Mouse (Mus musculus) small intestine, adult 2 months (tissue): ENCODE measurements around the gene Shisa2.

ENCODE experiments used
- CTCF ChIP-seq: fragments of 200-500 bp; IDR thresholded peaks from 2 replicates; pipeline ENCODE4 v1.5.1; 2012; ENCODE audit warnings: low read depth, mild to moderate bottlenecking, control low read depth, inconsistent platforms, low read length, moderate library complexity, mixed read lengths; ENCODE audit not compliant: insufficient replicate concordance, insufficient read length; ENCODE audit errors: extremely low read depth
- POLR2A ChIP-seq: fragments of 200-500 bp; IDR thresholded peaks from 2 replicates; pipeline ENCODE4 v1.6.1; 2012; ENCODE audit warnings: low read depth, mild to moderate bottlenecking, control low read depth, inconsistent platforms, low read length, moderate library complexity

DNA sequence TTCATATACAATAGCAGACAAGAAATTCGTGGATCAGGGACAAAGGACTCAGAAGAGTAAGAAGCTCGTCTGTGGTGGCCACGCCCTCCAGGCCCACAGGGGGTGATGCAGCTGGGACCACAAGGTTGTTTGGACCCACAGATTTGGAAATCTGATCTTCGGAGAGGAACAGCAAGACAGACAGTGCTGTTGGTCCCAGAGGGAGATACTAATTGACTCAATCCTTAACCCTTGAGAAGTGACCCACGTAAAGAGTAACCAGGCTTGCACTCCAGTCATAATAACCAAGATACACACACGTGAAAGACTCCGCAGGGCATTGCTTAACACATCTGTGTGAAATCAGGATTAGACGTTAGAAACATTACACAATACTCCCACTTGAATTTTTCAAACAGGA is 33.2 kb upstream of the Shisa2 start:
- no peak for TF ChIP-seq CTCF
- no peak for TF ChIP-seq POLR2A
